Mouse (Mus musculus) lung, embryonic 15.5 days (tissue): Measurements from ENCODE around the gene Hmga2. TPM values are rescaled to one million over a fixed set of nuclear protein-coding genes. Genes with fewer than 3 reads are reported as not detected.

Experiments
- ATAC-seq: fragments of 200-750 bp; cut with Nextera tagmentation; 2 replicates; pipeline ENCODE4 v1.8.0; 2017; ENCODE audit warnings: moderate number of reproducible peaks, borderline replicate concordance; ENCODE audit not compliant: low FRiP score, low TSS enrichment; ENCODE audit errors: extremely low read depth
- H3K27ac ChIP-seq: fragments of 300-500 bp; sonication (generic); 2 replicates; pipeline ENCODE4 v1.5.1; 2015; ENCODE audit warnings: moderate library complexity, mild to moderate bottlenecking, inconsistent platforms
- H3K27me3 ChIP-seq: fragments of 300-500 bp; sonication (generic); 2 replicates; pipeline ENCODE4 v1.6.1; 2015; ENCODE audit warnings: inconsistent platforms
- H3K36me3 ChIP-seq: fragments of 300-500 bp; sonication (generic); 2 replicates; pipeline ENCODE4 v1.6.1; 2015; ENCODE audit warnings: inconsistent platforms
- H3K4me1 ChIP-seq: fragments of 300-500 bp; sonication (generic); 2 replicates; pipeline ENCODE4 v1.6.1; 2015; ENCODE audit warnings: inconsistent platforms
- H3K4me2 ChIP-seq: fragments of 300-500 bp; sonication (generic); 2 replicates; pipeline ENCODE4 v1.6.1; 2015; ENCODE audit warnings: inconsistent platforms, mild to moderate bottlenecking, moderate library complexity
- H3K4me3 ChIP-seq: fragments of 300-500 bp; sonication (generic); 2 replicates; pipeline ENCODE4 v1.5.1; 2015; ENCODE audit warnings: mild to moderate bottlenecking, inconsistent platforms
- H3K9ac ChIP-seq: fragments of 300-500 bp; sonication (generic); 2 replicates; pipeline ENCODE4 v1.6.1; 2015; ENCODE audit warnings: inconsistent platforms
- H3K9me3 ChIP-seq: fragments of 300-500 bp; sonication (generic); 2 replicates; pipeline ENCODE4 v1.6.1; 2016; ENCODE audit warnings: inconsistent platforms
- WGBS: fragments of 180-500 bp; shearing (Covaris S2); methylation state at CpG from one replicate; pipeline ENCODE4 v1.1.7; 2015; 5-methylcytosine and 5-hydroxymethylcytosine counted together
- polyA plus RNA-seq: library from polyadenylated mRNA; unstranded; fragments of >200 nt; fragmentation: Nextera tagmentation; extraction: Ambion mirVana; gene quantifications from 2 replicates; pipeline ENCODE4 v1.2.1, GENCODE M21; 2015

Hmga2 gene
- polyA plus RNA-seq = 7.8 and 8.7 TPM in 2 replicates

DNA sequence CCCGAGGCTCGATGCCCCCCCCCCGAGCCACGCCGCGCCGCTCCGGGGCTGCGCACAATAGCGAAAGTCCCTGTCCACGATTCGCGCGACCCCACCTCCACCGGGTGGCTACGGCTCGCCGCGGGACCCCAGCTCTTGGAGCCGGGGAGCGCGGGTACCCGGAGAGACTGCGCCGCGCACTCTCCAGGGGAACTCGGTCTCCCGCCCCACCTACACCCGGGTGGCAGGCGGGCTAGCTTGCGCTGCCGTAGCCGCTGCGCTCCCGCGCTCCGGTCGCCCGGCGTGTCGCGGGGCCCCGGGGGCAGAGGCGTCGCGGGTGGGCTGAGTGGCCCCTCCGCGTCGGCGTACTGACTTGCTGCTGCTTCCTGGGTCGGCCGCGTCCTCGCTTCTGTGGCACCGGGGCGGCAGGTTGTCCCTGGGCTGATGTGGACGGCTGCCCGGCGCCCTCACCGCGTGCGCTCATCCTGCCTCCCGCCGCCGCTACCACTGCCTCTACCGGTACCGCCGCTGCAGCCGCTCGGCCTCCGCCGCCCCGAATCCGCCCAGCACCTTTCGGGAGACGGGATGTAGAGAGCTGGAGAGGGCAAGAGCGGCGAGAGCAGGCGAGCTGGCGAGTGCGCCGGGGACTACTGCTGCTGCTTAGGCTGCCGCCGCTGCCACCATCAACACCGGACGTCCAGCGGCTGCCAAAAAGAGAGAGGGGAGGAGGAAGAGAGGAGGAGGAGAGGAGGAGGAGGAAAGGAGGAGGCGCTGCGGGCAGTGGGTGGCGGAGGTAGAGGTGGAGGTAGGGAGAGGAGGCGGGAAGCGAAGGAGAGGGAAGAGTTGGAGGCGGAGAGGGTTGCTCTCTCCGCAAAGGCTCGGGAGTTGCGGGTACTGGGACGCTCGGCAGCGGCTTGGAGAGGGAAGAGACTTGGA lies at the start of gene Hmga2:
Hmga2 (minus strand) TSS at position 869 of the 915 bp plus-strand sequence.
- H3K4me2 ChIP-seq = peak within 1 kb of the TSS; percentile 98
- peak; percentile 71 for ATAC-seq
- H3K27ac ChIP-seq = peak within 1 kb of the TSS; percentile 93
- H3K9me3 ChIP-seq = no peaks in the 10 kb centered on the region
- H3K27me3 ChIP-seq = no peaks in the 10 kb centered on the region
- WGBS = under 1% methylated on average over 99 of the region's 99 CpGs
- H3K4me1 ChIP-seq = peaks cover 19% of the 10 kb centered on the region
- no peaks in the 10 kb centered on the region for H3K36me3 ChIP-seq
- peak within 1 kb of the TSS; percentile 72 for H3K4me3 ChIP-seq
- H3K9ac ChIP-seq = peak within 1 kb of the TSS; percentile 70

DNA sequence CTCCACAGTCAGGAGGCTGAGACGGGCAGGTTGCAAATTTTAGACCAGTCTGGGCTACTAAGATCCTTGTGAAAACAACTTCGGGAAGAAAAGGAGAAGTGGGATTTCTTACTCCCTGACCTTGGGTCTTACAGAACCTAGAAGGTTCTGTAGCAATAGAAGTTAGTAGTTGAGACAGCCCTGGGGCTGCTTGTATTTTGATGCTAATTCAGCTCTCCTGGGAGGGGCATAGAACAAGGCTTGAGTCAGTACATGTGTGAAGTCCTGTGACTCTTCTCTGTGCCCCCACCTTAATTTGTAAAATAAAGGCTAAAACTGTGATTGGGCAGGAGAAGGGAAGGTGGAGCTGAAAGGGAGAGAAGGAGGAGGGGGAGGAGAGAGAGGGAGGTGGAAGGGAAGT lies 46.7 kb upstream of the Hmga2 start:
- ATAC-seq = no peak
- H3K4me1 ChIP-seq = peaks cover 6% of the 10 kb centered on the region
- no peaks in the 10 kb centered on the region for H3K9me3 ChIP-seq
- no peak overlapping the region for H3K9ac ChIP-seq
- H3K4me3 ChIP-seq = no peak overlapping the region
- no peak overlapping the region for H3K27ac ChIP-seq
- no peaks in the 10 kb centered on the region for H3K36me3 ChIP-seq
- 97% methylated on average over 2 of the region's 2 CpGs for whole genome bisulfite sequencing
- no peak overlapping the region for H3K4me2 ChIP-seq
- no peaks in the 10 kb centered on the region for H3K27me3 ChIP-seq

DNA sequence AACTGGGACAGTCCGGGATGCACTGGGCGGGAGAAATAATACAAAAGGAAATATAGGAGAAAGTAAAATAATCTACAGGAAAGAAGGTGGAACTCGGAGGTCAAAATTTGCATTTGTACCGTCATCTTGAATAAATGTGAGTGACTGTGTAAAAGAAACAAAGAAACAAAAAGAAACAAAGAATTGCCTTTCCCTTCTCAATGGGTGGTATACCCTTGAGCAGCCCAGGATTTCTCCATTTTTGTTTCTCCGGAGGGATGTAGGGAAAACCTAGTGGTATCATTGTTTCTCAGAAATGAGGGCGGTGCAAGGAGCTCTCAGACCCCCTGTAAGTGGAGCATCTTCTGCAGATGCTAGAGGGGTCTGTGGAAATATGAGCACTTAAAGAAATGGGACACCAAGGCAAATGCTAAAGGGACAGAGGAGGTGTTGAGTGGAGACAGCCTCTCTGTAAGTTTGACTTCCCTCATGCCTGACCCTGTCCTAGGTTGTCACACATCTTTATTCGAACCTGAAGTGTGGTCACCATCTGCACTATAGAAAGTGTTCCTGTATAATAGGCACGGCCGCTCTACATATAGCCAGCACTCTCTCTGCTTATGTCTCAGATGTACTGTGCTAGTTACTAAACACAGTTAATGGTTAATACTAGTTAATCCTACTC lies 45.8 kb upstream of the Hmga2 start:
- no peaks in the 10 kb centered on the region for H3K27me3 ChIP-seq
- WGBS = 86% methylated on average over 9 of the region's 9 CpGs
- no peak overlapping the region for H3K4me3 ChIP-seq
- peaks cover 6% of the 10 kb centered on the region for H3K4me1 ChIP-seq
- H3K4me2 ChIP-seq = no peak overlapping the region
- H3K9me3 ChIP-seq = no peaks in the 10 kb centered on the region
- no peak overlapping the region for H3K9ac ChIP-seq
- H3K27ac ChIP-seq = no peak overlapping the region
- no peak for ATAC-seq
- no peaks in the 10 kb centered on the region for H3K36me3 ChIP-seq

DNA sequence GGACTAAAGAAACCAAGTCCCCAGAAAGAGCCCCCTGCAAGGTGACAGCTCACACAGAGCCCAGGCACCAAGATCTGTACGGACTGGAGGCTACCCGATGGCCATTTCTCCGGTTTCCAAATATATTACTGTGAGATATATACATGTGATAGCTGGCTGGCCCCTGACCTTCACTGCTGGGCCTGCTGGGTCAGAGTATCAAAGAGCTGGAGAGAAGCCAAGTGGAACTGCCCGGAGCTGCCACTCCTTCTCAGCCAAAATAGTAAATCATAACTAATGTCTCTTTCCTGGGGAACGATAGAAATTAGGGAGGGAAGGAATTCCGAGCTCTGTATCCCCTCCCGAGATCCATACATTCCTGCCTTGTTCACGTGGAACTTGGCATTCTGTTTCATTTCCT lies 40.0 kb upstream of the Hmga2 start:
- H3K27me3 ChIP-seq = no peaks in the 10 kb centered on the region
- no peaks in the 10 kb centered on the region for H3K9me3 ChIP-seq
- H3K4me3 ChIP-seq = no peak overlapping the region
- 28% methylated on average over 8 of the region's 8 CpGs for WGBS
- H3K9ac ChIP-seq = no peak overlapping the region
- peaks cover 14% of the 10 kb centered on the region for H3K4me1 ChIP-seq
- no peaks in the 10 kb centered on the region for H3K36me3 ChIP-seq
- H3K4me2 ChIP-seq = no peak overlapping the region
- ATAC-seq = no peak
- no peak overlapping the region for H3K27ac ChIP-seq

DNA sequence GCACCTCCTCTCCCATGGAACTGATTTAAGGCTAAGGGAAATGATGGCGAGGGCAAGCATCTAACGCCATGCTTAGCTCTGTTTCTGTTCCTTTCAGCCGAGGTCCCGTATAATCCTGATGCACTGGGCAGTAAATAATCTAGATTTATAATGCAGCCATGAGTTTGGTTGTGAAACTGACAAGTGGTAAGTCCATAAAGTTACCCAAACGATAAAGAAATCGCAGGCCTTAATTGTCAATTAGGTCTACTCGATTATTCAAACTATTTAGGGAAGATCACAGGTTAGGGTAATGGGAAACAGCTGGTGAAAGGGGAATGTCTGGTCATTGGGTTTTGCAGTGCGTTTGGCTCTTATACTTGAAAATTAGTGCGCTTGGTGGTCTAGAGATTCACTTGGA lies 37.5 kb upstream of the Hmga2 start:
- Histone ChIP-seq H3K9me3 (no peaks in the 10 kb centered on the region), H3K4me3 (no peak overlapping the region), H3K4me2 (no peak overlapping the region), H3K27ac (no peak overlapping the region), H3K4me1 (peaks cover 14% of the 10 kb centered on the region), H3K9ac (no peak overlapping the region), H3K27me3 (no peaks in the 10 kb centered on the region), H3K36me3 (no peaks in the 10 kb centered on the region)
- 72% methylated on average over 9 of the region's 9 CpGs for WGBS
- ATAC-seq = no peak

DNA sequence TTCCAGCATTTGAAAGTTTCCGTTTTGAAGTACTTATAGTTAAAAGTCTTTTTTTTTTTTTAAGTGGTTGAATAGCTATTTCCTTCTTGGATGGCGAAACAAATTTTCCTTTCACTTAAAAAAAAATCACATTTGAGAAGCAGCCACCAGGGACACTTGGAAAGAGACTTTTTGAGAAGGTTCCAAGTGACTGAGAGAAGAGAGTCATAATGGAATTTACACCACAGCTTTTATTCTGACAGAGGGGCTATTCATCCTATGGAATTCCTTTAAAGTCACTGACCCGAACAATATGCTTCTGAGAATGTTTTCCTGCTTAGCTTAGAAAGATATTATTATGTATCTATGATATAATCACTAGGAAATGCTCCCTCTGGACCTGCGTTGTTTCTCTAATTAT lies 36.7 kb upstream of the Hmga2 start:
- H3K27ac ChIP-seq = no peak overlapping the region; the same call in 1 of the 2 replicates
- 20% methylated on average over 4 of the region's 4 CpGs for WGBS
- no peak overlapping the region for H3K4me3 ChIP-seq
- H3K9me3 ChIP-seq = no peaks in the 10 kb centered on the region
- H3K4me1 ChIP-seq = peaks cover 21% of the 10 kb centered on the region
- H3K27me3 ChIP-seq = no peaks in the 10 kb centered on the region
- no peaks in the 10 kb centered on the region for H3K36me3 ChIP-seq
- H3K9ac ChIP-seq = no peak overlapping the region
- no peak for ATAC-seq
- no peak overlapping the region; the same call in 1 of the 2 replicates for H3K4me2 ChIP-seq

DNA sequence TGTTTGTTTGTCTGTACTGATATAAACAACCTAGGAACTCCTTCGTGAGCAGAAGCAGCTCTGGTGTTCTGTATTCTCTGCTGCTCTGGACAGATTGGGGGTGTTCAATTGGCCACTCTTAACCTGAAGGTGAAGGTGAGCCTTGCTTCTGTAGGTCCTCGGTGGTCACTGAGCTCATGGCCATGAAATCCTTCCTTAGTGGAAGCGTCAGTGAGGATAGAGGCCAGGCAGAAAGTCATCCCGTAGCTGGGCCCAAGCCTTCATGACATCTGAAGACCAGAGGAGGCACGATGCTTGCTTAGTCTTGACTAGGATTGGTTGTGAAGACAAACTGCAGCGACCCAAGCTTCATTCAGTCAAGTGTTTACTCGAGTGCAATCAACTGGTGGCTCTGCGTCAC lies 35.9 kb upstream of the Hmga2 start:
- H3K4me1 ChIP-seq = peaks cover 21% of the 10 kb centered on the region
- H3K27me3 ChIP-seq = no peaks in the 10 kb centered on the region
- WGBS = 71% methylated on average over 8 of the region's 8 CpGs
- H3K9ac ChIP-seq = no peak overlapping the region
- H3K4me2 ChIP-seq = no peak overlapping the region
- no peaks in the 10 kb centered on the region for H3K9me3 ChIP-seq
- no peak overlapping the region for H3K27ac ChIP-seq
- no peak overlapping the region for H3K4me3 ChIP-seq
- ATAC-seq = no peak
- no peaks in the 10 kb centered on the region for H3K36me3 ChIP-seq

DNA sequence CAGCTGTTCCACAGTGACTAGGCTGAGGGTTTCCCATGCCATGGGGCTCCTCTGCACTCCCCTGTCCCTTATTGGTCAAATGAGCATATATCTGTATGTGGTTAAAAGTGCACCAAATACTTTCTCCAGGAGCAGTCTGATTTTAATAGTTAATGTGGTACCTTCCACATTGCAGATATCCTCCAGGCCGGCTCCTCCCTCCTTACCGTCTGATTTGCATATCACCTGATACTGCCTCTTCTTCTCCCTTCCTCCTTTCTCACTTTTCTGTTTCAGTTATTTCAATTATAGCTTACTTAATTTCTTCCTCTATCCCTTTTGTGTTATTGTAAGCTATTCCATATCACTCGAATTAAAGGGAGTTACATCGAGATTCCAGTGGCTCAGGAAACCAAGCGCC lies 27.7 kb upstream of the Hmga2 start:
- no peaks in the 10 kb centered on the region for H3K9me3 ChIP-seq
- no peak for ATAC-seq
- H3K9ac ChIP-seq = no peak overlapping the region
- no peaks in the 10 kb centered on the region for H3K36me3 ChIP-seq
- H3K27ac ChIP-seq = no peak overlapping the region
- WGBS = 81% methylated on average over 5 of the region's 5 CpGs
- H3K4me2 ChIP-seq = no peak overlapping the region
- no peak overlapping the region for H3K4me3 ChIP-seq
- H3K4me1 ChIP-seq = peaks cover 6% of the 10 kb centered on the region
- H3K27me3 ChIP-seq = no peaks in the 10 kb centered on the region

DNA sequence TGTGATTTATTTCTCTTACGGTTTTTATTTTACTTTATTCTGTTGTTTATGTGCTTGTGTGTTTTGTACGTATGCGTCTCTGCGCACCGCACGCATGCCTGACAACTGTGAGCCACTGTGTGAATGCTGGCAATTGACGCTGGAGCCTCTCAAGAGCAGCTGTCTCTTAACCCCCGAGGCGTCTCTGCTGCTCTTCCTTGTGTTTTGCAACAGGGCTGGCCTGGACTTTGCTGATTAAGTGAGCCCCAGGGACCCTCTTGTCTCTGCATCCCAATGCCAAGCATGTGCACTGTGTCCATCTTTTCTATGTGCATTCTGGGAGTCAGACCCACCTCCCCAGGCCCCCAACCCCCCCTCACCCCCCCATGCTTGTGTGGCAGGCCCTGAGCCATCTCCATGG lies 24.5 kb upstream of the Hmga2 start:
- Histone ChIP-seq H3K4me2 (no peak overlapping the region), H3K4me3 (no peak overlapping the region), H3K36me3 (no peaks in the 10 kb centered on the region), H3K9ac (no peak overlapping the region), H3K4me1 (no peaks in the 10 kb centered on the region), H3K27me3 (no peaks in the 10 kb centered on the region), H3K27ac (no peak overlapping the region), H3K9me3 (no peaks in the 10 kb centered on the region)
- 73% methylated on average over 9 of the region's 9 CpGs for WGBS
- ATAC-seq = no peak

DNA sequence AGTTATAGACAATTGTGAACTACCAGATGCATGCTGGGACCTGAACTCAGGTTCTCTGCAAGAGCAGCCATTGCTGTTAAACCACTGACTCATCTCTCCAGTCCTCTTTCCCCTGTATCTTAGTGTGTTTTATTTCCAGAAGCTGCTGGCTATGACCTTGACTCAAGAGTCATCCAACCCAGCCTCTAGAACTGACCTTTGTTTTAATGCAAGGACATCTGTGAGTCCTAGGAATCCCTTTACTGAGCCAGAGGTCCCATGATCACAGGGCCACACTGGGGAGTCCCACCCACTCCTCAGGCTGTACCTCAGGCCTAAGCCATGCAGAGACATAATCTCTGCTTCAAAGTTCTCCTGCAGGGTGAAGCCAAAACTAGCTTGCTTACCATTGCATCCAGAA lies 21.8 kb upstream of the Hmga2 start:
- Histone ChIP-seq H3K4me3 (no peak overlapping the region), H3K9me3 (no peaks in the 10 kb centered on the region), H3K4me2 (no peak overlapping the region), H3K36me3 (no peaks in the 10 kb centered on the region), H3K4me1 (no peaks in the 10 kb centered on the region), H3K9ac (no peak overlapping the region), H3K27me3 (no peaks in the 10 kb centered on the region), H3K27ac (no peak overlapping the region)
- ATAC-seq = no peak

DNA sequence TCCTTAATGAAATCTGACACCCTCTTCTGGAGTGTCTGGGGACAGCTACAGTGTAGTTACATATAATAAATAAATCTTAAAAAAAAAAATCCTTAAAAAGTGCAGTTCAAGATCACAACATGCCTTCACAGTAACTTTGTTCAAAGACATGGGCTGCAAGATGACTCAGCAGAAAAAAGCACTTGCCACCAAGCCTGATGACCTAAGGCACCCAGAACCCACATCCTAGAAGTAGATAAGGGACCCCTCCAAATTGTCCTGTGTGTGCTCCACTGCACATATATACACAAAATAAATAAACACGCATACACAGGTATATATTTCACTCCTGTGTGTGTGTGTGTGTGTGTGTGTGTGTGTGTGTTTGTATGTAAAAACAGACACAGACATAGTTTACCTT lies 18.4 kb upstream of the Hmga2 start:
- no peak overlapping the region for H3K27ac ChIP-seq
- no peak overlapping the region for H3K4me3 ChIP-seq
- 85% methylated on average over 1 of the region's 1 CpGs for WGBS
- H3K4me2 ChIP-seq = no peak overlapping the region
- no peak for ATAC-seq
- no peaks in the 10 kb centered on the region for H3K9me3 ChIP-seq
- H3K9ac ChIP-seq = no peak overlapping the region
- no peaks in the 10 kb centered on the region for H3K27me3 ChIP-seq
- H3K4me1 ChIP-seq = peaks cover 3% of the 10 kb centered on the region; the same call in 1 of the 2 replicates
- H3K36me3 ChIP-seq = no peaks in the 10 kb centered on the region

DNA sequence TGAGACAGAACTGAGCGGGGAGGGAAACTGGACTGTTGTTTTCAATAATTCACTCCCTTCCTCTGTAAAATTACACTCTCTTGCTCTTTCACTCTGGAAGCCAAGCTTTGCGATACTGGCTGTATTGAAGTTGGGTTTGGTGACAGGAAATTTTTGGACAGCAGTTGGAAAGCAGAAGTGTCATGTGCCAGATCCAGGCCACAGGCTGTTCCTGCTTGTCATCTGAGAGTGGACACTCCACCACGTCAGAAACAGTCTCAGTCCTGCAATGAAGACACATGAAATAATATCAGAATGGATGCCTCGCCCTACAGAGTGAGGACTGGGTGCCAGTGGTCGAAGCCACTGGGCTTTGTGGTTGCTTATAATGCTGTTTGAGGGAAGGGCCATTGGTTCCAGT lies 15.2 kb upstream of the Hmga2 start:
- no peak overlapping the region for H3K4me3 ChIP-seq
- ATAC-seq = no peak
- H3K9ac ChIP-seq = no peak overlapping the region
- H3K36me3 ChIP-seq = no peaks in the 10 kb centered on the region
- no peaks in the 10 kb centered on the region for H3K27me3 ChIP-seq
- 64% methylated on average over 5 of the region's 5 CpGs for WGBS
- H3K27ac ChIP-seq = no peak overlapping the region
- H3K4me1 ChIP-seq = peaks cover 3% of the 10 kb centered on the region; the same call in 1 of the 2 replicates
- H3K4me2 ChIP-seq = no peak overlapping the region
- H3K9me3 ChIP-seq = peaks cover 8% of the 10 kb centered on the region; the same call in 1 of the 2 replicates
